Mouse (Mus musculus) frontal cortex, adult 2 months (tissue): ENCODE results near the gene Rnaseh2b. TPM values are rescaled to one million over a fixed set of nuclear protein-coding genes. Genes with fewer than 3 reads are reported as not detected.

ENCODE experiments used
- DNase-seq, 2 experiments: peaks; one replicate each; pipeline ENCODE4 v3.0.0; 2022; ENCODE audit warnings: low spot score in 1 of 2; ENCODE audit errors: extremely low spot score in 1 of 2
- polyA plus RNA-seq: library from polyadenylated mRNA; depleted of rRNA; stranded (reverse); fragments of >200 nt; gene quantifications from 2 replicates; pipeline ENCODE4 v1.2.3, GENCODE M21; 2012

The Rnaseh2b gene
- polyA plus RNA-seq, 1 experiment, result 12.2 TPM

GRCm38 (mm10) chr14:62353372-62353771, 61.0 kb downstream of the Rnaseh2b start:
- DNase-seq, result no peak

DNA sequence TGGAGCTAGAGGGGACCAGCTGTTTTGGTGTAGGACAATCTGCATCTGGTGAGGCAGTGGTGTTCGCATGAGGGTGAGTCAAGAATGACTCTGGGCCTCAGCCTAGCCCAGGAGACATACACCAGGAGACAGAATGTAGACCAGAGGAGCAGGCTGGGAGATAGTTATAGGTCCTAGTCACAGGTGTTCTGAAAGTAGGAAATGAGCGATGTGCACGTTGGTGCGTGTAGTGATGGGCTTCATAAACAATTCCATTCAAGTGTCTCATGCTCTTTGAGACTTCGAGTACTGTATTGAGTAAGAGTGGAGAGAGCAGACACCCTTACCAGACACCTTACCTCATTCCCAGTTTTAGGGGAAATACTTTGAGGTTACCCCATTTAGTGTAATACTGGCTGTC, 61.4 kb downstream of the Rnaseh2b start:
- DNase-seq, result no peak

GRCm38 (mm10) chr14:62355201-62355600, 62.8 kb downstream of the Rnaseh2b start:
- DNase-seq, result no peak

GRCm38 (mm10) chr14:62361263-62361980, 69.0 kb downstream of the Rnaseh2b start:
- DNase-seq, result no peak

DNA sequence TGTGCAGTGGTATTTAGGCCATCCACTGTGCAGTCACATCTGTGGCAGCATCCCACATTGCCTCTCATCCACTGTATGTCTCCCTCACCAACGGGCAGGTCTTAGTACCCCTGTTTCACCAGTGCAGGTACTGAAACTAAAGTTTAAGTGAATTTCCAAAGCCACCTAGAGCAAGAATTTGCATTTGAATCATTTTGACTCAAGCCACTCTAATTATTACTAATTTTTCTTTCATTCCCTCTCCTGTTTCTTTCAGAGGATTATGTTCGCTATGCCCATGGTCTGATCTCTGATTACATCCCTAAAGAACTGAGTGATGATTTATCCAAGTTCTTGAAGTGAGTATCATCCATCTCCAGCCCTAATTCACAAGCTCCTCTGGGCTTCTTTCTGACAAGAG, 71.4 kb downstream of the Rnaseh2b start:
- DNase-seq, result no peak

GRCm38 (mm10) chr14:62370819-62371218, 78.4 kb downstream of the Rnaseh2b start:
- no peak for DNase-seq

DNA sequence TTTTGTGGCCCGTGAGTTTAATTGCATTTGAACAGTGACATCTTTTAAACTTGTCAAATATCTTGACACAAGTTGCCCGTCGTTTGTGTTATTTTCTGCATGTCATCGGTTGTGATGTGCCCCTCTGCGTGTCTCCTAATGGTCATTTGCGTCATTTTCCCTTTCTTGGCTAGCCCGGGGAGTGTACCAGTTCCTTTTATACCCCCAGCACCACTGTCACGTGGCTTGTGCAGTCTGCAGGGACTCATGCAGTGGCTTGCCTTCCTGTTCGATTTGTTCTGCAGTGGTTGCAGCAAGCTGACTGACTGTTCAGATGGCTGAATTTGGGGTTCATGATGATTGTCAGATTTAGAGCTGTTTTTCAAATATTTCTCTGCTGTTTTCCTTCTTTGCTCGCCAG, 81.6 kb downstream of the Rnaseh2b start:
- no peak for DNase-seq

GRCm38 (mm10) chr14:62375694-62376093, 83.3 kb downstream of the Rnaseh2b start:
- peak in 1 of 2 experiments; percentile 37 for DNase-seq

DNA sequence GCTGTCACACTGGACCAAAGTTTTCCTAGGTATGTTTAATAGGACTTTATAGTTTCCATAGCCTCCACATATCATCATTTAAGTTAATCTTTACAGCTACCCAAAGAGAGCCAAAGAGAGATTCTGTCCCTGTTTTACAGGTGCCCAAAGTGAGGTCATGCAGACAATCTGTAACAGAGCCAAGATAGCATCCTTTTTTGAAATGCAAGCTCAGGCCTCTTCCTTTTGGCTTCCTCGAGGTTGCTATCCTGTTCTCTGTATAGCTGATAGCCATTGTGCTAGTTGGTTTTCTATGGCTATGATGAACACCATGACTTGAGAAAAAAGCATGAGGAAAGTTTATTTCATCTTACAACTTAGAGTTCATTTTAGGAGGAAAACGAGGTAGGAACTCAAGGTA, 83.7 kb downstream of the Rnaseh2b start:
- DNase-seq, result no peak

GRCm38 (mm10) chr14:62379391-62379790, 87.0 kb downstream of the Rnaseh2b start:
- DNase-seq, result peak in 1 of 2 experiments; percentile 8

DNA sequence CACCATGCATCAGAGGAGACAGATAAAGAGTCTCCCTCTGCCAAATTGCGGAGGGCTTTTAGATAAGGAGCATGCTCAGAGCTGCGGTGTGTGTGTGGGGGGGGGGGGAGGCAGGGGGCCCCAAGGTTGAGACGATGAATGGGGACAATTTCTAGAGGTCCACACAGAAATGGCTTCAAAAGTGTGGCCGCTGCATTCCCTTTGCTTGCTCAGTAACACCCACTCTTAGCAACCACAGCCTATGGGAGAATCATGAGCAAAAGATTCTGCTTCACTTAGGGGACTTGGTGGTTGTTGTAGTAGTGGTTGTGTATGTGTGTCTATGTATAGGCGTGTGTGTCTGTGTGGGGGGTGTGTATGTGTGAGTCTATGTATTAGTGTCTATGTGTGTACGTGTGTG, 88.2 kb downstream of the Rnaseh2b start:
- DNase-seq, result no peak

- DNase-seq, result no peak
Measured at GRCm38 (mm10) chr14:62383109-62383508, 90.7 kb downstream of the Rnaseh2b start.

- no peak for DNase-seq
Measured at GRCm38 (mm10) chr14:62383786-62384299, 91.5 kb downstream of the Rnaseh2b start.

- peak; percentile 73 to 78 for DNase-seq
Measured at GRCm38 (mm10) chr14:62389064-62389728, 96.8 kb downstream of the Rnaseh2b start.

DNA sequence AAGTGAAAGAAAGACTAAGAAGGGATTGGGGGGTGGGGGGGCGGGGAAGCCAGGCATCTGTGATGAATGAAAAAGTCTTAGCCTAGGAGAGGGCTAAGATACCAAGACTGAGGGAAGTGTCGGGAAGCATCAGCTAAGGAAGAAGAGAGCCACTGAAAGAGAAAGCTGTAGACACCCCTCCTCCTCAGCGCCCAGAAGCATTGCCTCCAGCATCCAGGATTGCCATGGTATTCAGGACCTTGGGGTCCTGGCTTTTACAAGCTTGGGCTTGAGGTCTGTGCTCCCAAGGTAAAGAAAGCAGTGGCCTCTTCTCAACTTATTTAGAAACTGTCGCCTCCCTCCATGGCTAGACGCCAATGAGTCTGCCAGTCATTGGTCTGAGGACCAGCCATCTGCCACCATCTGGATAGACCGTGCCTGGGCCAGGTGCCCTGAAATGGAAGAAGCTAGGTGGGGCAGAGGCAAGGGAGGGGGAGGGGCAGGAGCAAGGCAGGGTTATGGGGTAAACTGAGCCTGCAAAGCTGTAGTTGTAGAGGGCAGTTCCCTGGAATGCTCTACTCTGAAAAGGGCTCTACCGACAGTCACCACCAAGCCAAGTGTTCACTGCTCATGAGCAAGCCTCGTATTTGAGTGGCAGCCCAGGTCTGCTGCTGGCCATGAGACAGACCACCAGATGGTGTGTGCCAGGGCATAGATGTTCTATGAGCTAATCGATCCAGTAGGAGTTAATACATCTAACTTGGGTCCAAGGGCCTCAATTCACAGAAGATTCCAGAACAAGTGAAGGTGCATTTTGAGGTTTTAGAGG, 97.5 kb downstream of the Rnaseh2b start:
- DNase-seq, result peak in 1 of 2 experiments; percentile 43

DNA sequence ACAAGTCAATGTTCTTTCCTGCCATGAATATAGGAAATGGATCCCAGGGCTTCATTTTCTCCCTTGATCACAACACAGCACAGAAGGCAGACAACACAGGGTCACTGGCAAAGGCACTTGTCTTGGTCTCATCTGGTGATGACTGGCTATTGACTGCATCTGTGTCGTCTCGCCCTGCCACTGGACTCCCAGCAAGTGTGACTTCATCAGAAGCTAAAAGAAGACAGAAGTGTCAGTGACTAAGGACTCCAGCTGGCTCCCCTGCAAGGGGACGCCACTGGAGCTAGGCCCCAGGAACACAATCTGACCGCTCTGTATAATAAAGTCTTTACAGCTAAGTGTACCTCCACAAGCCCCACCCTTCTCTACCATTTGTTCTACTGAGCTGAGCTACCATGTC, 100.4 kb downstream of the Rnaseh2b start:
- DNase-seq, result no peak

- DNase-seq, result no peak
Measured at GRCm38 (mm10) chr14:62395346-62395745, 103.0 kb downstream of the Rnaseh2b start.

GRCm38 (mm10) chr14:62416007-62416741, 123.8 kb downstream of the Rnaseh2b start:
- DNase-seq, result peak in 1 of 2 experiments; percentile 40

DNA sequence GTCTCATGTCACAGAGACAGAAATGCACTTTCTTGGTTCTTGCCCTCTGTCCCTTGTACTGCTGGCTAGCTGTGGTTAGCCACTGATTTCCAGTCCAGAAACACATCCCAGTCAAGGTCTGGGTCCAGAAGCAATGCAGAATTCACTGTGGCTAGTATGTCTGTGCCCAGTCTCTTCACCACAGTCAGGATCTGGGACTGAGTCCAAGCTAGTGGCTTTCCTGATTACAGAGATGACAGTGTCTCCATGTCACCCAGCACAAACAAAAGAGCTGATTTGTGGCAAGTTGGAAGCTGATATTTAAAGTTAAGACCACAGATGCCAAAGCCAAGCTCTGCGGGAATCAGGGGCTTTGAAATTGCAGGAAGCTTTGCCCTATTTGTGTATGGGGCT, 124.3 kb downstream of the Rnaseh2b start:
- DNase-seq, result peak; percentile 20 to 53

DNA sequence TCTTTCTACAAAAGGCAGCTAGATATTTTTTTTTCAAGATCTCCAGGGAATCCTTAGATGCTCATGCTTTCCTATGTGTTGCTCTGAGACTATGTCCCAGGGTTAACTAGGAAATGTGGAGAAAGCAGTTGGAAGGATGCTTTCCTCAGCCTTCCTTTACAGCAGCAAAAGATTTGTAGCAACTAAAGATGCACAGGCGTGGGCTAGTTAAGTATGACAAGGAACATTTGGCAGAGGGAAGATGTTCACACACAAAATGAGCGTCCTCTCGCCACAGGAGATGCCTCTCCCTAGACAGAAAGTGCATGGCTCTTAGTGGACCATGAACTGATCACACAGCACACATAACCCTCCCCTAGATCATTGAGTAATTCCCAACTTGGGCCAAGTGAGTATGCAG, 125.1 kb downstream of the Rnaseh2b start:
- DNase-seq, result peak; percentile 19 to 51
